Mouse (Mus musculus) urinary bladder, postnatal 36 days (tissue): ENCODE measurements around the gene Prkn.

Experiments used
- DNase-seq, 2 experiments: peaks; one replicate each; pipeline ENCODE4 v3.0.0; 2022; ENCODE audit warnings: low spot score in 2 of 2, mixed read lengths in 1 of 2

Gene Prkn

DNA sequence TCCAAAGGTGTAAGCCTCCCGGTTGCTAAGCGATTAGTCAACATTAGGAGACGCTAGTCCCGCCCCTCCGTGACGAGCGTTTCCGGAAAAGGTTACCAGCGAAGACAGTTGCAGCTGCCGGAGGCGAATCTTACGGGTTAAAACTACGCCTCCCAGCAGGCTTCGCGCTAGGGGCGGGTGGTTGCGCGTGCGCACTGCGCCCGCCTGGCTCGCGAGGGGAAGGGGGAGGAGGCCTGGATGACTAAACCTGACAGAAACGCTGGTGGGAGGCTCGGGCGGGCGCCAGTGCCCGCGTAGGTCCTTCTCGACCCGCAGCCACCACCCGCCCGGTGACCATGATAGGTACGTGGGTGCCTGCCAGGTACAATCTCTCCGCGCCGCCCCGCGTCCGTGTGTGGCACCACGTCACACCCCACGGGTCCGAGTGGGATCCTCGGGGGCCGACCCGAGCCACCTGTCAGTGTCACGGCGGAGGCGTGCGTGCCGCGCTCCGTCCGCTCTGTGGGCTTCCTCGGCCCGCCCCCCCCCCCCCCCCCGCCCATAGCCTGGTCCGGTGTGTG, at the start of gene Prkn, which contains the start of gene Pacrg:
Prkn (plus strand) TSS at position 237 of the 560 bp plus-strand sequence.
Pacrg (minus strand) TSS at position 164 of the 560 bp plus-strand sequence.
- peak; percentile 96 to 98 for DNase-seq

DNA sequence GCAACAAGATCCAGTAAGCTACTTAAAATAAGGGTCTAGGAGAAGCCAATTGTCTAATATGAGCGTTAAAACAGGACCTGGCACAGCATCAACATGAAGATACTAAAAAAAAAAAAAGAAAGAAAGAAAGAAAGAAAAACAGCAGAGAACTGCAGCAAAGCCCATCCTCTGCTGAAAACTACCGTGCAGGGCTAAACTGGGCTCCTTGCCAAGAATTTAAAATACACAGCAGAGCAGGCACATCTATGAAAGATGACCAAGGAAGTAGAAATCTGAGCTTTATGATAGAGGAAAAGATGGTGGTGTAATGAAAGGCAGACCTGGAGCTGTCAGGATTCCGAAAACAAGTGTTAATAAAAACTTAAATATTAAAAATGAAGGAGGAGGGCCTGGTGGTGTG, 48.5 kb upstream of the Prkn start:
- no peak for DNase-seq

DNA sequence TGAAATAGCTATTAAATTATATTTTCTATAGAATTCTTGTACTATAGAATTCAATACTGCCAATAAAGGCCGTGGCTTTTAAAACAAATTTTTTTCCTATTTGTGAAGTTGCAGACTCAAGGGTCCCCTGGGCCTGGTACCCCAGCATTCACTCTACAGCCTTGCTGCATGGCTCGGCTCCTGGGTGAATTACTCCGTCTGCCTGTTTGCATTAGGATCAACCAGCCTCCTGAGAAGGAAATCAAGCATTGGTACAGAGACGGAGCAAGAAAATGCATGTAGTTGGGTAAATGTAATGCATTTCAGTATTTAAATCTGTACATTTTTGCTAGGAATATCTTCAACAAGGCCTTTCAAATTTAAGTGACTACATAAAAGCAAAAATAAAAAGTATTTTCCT, 33.5 kb upstream of the Prkn start:
- no peak for DNase-seq

DNA sequence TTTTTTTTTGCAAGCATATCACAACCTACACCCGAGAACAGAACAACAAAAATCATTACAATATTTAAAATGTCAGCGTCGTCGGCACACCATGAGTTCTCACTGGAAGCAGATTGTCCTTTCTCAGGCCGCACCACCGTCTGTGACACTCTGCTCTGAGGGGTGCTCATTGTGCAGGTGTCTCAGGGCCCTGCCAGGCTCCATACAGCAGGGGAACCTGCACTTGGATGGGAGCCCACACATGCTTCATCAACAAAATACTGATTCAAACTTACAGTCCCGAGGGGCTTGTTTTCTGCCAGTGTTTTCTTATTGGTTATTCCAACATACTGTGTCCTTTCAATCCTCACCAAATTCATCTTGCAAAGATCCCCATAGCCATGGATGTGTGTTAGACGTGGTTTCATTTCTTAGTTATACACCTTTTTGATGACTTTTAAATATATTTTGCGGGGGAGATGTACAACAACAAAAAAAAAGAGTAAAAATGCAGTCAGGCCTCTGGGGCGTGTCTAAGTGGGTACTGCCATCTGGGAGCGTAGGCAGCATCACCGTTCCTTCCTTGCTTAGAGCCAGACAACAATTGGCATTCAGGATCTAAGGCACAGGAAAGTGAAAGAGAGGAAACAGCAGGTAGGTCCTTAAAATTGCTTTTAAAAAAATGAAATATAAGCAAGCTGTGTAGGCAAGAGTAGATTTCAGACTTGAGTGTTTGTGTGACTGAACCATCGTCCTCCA, 32.8 kb upstream of the Prkn start:
- DNase-seq = no peak

DNA sequence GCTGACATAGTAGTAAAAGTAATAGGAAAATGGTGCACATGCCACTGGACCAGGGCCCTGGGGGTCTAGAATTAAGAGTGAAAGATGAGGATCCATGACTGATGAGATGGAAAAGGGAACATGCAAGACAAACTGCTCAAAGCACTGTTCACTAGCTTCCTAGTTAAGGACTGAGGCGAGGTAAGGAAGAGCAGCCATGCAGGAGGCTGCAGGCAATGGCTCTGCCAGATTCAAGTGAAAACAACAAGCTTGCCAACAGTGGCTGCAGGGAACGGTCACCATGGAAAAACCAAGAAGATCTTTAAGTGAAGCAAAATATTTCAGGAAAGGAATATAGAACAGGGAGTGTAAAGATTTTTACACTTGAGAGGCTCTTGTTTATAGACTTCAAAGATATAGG, 31.6 kb upstream of the Prkn start:
- no peak for DNase-seq

DNA sequence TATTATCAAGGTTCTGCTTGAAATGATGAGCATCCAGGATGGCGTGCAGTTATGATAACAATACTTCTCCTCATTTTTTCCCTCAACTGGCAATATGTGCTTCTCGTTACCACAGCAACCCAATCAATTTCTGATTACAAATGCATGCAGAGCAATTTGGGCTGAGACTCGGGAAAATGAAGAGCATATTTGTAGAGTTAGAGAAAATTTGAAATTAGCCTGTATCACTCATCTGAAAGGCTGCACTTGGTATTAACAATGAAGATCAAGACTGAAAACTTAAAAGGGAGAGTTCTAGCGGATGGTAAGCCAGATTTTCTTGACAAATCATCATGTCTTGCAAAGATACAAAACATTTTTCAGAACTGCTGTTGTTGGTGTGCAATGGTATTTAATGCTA, 21.2 kb upstream of the Prkn start:
- no peak for DNase-seq

DNA sequence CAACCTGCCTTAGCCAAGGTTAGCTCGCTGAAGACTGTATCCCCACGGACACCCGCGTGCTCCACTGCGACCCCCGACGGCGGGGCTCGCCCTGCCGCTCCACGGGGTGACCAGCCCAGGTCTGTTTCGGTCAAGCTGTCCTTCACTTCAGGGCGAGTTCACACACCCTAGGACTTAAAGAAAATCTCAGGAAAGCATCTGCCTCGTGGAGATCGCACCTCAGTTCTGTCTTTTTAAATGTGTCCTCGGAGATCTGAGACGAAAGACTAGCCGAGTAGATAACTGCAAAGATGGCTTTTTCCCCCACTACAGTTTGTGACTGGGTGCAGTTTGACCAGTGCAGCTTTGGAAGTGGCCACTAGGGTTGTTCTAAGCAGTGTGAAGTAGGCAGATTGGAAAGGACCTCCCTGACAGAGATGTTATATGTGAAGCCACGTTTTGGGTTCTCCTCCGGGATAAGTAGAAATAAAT, 582 bp downstream of the Prkn start:
- peak; percentile 49 to 54 for DNase-seq

DNA sequence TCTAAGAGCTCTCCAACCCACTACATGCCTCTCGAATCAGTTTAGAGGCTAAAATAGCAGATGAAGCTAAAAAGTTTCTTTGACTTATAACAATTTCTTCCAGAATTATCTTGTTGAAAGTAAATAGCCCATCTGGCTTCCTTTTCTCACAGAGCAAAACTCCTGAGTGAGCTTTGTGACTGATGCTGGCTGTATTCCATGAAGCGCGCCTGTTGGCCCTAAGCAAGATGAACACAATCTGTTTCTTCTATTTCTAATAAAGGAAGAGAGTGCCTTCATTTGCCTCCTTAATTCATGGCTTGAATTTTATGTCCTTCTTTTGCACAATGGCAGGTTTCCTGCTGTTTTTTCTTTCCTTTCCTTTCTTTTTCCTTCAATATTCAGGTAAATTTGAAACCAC, 14.0 kb downstream of the Prkn start:
- no peak for DNase-seq

DNA sequence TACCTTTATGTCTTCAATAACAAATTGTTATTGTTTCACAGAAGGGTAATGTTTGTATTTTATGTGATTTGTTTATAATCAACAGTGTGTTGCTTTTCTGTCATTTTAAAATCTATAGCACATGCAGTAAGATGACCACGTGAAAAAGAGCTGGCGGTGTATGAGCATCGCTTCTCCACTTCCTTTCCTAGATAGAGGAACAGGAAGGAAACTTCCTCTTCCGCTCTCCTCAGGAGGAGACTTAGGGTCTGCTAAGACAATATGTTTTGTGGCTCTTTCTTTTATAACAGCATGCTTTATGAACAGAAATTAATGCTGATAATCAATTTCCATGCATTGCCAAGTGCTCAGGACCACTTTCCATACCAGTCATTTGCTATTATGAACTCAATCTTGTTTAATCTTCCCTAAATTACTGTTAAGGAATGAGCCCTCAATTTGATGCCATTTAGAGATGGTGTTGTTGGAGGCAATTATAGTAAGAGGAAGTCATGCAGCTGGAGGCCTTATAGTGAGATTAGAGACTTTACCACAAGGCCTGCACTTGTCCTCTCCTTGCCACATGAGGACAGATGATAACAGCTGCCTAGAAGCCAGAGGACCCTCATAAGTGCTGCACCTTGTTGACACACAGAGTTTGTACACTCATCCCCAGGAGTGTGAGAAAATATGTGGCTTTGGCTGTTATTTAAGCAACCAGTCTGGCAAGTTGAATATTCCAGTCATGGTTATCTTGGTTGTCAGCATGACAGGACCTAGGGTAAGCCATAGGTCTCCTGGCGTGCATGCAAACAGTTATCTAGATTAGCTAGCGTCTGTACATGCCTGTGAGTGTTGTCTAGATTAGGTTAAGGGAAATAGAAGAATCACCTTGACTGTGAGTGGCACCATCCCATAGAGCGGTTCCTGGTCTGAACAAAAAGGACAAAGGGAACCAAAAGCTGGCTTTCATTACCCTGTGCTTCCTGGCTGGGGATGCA, 34.3 kb downstream of the Prkn start:
- no peak for DNase-seq

DNA sequence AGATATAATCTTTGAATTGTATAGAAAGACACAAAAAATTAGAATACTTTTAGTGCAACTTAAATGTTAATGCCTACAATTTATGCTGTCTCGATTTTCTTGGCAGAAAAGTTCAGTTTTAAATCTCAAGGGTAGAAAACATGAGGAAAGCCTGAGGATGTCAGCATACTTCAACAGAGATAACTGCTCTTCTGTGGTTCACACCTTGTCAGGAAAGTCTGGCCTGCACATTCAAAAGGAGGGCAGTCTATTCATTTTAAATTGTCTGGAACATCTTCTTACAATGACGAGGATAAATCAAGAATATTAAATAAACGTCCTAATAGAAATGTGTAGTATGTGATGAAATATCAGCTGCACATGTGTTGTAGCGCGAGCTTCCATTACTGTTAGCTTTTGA, 38.8 kb downstream of the Prkn start:
- no peak for DNase-seq

DNA sequence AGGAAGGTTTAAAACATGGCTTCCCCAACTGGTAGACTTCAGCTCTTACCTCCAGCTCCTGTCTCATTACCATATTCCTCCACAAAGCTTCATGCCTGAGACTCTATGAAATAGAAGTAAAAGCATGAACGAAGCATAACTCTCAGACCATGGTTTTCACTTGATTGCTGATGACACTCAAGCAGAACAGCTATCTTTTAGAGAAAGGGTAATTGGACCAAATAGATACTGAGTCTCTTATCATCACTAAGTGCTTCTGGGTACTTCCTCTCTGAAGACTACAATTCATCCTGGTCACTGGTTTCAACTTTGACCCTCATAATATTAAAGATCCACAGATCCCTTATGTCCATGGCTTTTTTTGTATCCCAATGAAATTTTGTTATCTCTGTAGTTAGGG, 42.1 kb downstream of the Prkn start:
- no peak for DNase-seq

DNA sequence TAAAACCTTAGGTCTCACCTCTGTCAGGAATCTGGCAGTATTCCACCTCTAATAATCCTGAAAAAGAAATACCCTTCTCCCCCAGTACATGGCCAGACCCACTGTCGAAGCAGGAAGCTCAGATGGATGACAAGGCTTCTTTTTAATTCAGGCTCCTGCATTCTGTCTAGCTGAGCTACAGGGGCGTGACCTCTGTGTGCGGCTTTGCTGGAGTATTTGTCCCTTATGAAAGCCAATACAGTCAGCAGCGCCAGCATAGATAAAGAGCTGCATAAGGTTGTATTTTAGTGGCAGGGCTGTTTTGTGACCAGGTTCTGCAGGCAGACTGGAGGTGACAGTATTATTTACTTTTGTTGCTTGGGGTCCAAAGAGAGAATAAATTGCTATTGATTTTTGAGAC, 47.7 kb downstream of the Prkn start:
- DNase-seq = no peak

DNA sequence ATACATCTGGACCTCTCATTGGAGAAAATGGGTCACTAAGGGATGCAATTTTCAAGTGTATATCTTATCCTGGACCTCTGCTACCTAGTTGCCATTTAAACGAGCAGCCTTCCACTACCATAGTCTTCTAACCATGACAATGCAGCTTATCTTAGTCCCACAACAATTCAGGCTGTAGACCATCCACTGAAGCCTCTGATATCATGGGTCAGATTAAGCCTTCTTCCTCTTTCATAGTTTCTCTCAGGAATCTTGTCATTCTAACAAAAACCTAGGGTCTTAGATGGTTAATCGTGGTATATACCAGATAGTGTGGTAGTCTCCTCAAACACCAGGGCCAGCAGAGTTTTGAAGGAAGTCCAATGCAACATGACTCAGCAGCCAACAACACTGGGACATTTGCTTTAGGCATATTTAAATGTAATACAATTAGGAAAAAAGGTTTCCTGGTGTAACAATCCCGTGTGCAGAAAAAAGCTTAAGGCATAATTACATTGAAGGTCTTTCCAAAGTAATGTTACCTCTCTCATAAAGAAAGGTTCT, 61.6 kb downstream of the Prkn start:
- no peak for DNase-seq

DNA sequence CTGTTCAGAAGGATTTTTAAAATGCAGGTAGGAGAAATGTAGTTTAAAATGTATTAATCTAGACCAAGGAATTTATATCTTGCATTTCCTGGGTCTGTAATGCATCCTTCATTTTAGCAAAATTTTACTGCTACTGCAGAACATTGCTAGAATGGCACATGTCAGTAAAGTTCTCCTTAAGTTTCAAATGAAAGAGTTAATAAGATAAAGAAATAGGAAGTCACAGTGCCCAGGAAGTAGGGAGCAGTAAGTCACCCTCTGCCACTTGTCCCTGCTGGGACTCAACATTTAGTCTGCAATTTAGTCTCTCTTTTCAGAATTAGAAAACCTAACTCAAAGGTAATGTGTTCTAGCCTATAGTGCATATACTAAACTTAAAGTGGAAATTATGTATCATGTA, 96.5 kb downstream of the Prkn start:
- no peak for DNase-seq

DNA sequence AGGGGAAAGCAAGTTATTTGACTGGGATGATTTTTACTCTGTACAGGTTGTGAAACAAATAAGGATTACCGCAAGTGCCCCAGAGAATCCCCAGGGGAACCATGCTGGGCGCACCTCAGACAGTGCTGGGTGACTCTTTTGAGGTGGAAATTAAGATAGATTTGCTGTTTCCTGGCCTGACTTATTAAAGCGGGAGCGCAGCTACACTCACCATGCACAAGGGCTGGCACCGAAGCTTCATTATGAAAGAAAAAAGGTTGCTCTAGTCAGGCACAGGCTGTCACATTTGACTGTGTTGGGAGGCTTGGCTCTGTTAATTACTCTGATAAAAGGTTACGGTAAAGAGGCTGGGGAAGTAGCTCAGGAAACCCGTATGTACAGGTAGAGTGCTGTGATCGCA, 97.7 kb downstream of the Prkn start:
- no peak for DNase-seq

DNA sequence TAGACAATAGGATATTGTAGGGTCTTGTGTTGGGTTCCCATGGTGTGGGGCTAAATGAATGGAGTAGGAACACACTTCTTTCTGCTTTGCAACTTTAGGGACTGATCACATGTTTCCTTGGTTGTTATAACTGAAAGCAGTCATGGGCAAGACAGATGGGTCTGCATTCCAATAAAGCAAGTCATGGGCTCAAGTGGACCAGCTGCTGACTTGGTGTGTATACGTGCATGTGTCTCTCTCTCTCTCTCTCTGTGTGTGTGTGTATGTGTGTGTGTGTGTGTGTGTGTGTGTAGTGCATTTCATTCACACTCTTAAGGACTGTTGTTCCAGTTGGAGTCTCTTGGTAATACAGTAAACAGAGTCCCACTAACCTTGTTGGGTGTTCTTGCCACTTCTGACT, 98.6 kb downstream of the Prkn start:
- DNase-seq = no peak

DNA sequence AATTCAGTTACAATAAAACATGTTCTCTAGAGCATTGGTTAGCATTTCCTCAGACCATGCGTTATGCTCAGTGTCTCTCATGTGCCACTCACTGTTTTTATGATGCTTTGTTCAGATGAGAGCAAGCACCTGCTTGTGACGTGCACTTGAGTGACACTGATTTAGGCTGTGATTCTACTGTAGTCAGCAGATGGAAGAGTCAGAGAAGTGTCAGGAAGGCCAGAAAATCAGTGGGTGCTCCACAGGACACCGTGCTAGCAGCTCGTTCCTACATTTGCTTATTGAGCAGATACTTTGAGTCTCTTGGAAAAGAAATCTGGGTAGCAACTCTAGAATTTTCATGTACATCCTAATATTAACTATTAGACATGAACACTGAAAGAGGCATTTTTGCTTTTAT, 106.4 kb downstream of the Prkn start:
- DNase-seq = no peak

DNA sequence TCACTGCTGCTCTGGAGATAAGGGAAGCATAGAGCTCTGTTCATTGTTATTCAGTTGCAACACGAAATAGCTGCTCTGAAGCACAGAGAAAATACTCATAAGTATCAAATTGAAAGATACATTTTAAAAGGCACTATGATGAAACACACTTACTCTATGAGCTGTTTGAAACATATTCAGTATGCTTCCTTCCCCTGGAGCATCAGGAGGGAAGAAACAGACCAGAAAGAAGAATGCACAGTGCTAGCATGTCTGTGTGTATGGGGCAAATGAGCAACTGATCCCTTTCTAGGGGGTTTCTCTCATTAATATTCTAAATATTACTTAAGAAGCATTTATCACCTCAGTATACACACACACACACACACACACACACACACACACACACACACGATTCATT, 107.4 kb downstream of the Prkn start:
- DNase-seq = no peak

DNA sequence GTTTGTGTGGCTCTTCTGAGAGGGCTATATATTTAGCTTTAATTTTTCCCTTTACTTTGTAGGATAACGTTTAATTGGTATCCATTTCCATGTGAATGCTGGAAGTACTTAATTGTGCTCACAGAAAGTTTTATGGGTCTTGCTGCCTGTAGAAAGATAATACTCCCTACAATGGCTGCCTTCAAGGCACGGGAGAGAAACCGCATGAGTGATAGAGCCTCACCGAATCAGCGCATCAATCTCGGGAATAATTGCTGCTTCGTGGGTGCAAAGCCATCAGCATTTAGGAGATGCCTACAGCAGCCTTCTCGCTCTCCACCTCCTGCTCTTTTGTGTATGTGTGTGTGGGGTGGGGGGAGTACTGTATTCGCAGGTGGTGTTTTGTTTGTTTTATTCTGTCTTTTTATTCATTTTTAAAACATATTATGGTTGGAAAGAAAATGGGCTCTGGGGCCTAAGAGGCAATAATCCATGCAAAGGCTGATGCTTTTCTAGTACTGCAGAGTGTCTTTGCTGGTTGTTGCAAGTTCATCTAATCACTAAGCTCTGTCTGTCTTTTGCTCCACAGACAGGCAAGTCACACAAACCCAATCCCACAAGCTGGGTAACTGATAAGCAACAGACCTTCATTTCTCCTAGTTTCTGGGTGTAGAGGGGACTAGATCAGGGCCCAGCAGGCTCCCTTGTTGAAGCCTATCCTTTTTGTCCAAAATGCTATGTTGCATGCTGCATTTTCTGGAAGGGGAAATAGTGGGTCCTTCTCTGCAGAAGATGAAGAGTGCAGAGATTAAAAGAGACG, 119.1 kb downstream of the Prkn start:
- no peak for DNase-seq

DNA sequence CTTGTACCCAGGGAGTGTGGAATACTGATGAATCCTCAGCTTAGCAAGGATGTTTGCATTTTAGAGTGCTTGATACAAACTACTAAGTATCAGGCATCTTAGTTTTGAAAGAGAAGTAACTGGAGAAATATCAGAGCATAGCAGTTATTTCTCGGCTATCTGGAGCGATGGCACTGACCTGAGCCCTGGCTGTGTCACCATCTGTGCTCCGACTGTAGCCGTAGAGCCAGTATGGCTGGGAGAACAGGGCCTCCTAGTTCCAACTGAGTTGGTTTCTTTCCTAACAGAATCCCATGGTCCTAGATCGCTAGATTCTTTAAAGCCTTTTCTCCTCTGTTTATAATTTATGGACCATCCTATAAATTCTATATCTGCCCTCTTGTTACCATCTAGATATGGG, 122.0 kb downstream of the Prkn start:
- no peak for DNase-seq

DNA sequence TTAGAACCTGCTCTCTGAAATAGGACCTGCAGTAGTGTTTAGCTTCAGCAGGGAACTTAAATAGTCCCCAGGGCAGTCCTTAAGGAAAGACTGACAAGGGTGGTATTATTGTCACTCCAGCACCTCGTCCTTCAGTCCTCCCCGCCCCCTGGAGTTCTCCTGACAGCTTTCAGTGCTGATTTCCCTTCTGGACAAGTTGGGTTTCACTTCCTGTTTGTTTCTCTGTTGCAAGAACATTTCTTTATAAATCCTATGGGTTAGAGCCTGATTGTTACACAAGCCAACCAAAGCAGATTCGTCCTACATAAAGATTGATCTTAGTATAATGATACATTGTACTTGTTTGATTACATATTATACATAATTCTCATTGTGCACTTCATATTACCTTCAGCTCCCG, 142.0 kb downstream of the Prkn start:
- DNase-seq = no peak
